In the genomic region with DNA sequence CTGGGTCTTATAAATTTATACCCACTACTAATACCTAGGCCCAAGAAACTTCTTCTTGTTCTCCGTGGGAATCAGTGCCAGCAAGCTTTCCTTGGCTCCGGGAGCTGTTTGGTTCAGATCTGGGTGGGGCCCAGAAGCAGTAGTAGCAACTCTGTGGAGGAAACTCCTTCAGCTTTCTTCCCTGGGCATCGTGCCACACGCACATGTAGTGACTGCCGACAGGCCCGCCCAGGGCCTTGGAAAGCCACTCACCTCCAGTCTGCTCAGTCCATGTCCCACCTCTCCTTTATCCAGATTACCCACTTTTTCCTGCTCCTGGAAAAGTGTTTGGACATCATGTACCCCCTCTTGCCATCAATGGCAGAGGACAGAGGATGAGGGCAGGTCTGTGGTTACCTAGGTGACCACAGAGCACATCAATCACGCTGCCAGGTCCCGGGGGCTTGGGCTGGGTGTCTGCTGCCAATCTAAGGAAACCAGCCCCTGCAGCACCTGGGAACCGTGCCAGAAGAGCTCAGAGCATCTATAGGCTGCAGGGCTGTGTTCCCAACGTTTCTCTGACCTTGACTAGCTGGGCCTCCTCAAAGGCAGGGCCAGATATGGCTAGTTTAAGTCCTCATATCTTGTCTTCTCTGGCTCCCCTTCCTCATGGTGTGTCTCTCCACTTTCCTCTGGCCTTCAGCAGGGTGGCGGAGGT, we compare ENCODE assay signal across 9 mouse cellular contexts.
DNase-seq lines count a peak whose midpoint lies in the region; ATAC-seq lines count a peak whose summit lies in the region.
"Had no signal": no experiment of that assay in that cellular context is flagged by ENCODE, and none has a peak within 500 bp of the region (broad histone marks: within the 10 kb centered on the region; RNA-seq: fewer than 3 reads in every experiment).

No protein-coding gene starts in this region.

- H3K4me1 ChIP-seq in heart, embryonic 14.5 days (ENCODE audit: control insufficient read depth in 2 of 2, insufficient read depth in 2 of 2, low read length in 2 of 2): peaks cover 25 to 35% of the 10 kb centered on the region in 2 experiments
- H3K4me1 ChIP-seq in lung, embryonic 16.5 days (replicated peaks; ENCODE audit: control insufficient read depth, insufficient read depth, low read length): peaks cover 25% of the 10 kb centered on the region

- no peaks in the 10 kb centered on the region for H3K36me3 ChIP-seq in heart, embryonic 14.5 days (ENCODE audit: control insufficient read depth, insufficient read depth, low read length)
- H3K36me3 ChIP-seq in lung, embryonic 16.5 days (ENCODE audit: control insufficient read depth, insufficient read depth, low read length): no peaks in the 10 kb centered on the region
- H3K36me3 ChIP-seq: liver, embryonic 13.5 days had no signal

- H3K27ac ChIP-seq in heart, embryonic 14.5 days (replicated peaks in 1 of 2; ENCODE audit: control insufficient read depth in 1 of 2, insufficient read depth in 1 of 2, low read depth in 2 of 2, low read length in 2 of 2): peak overlapping the region; percentile 87 to 89
- peak overlapping the region; percentile 72 for H3K27ac ChIP-seq in lung, embryonic 16.5 days (ENCODE audit: low read length)
- H3K27ac ChIP-seq: liver, embryonic 13.5 days had no signal

- H3K4me2 ChIP-seq in heart, embryonic 14.5 days (ENCODE audit: low read length): peak overlapping the region; percentile 9; the same call in 1 of the 2 replicates
- H3K4me2 ChIP-seq in lung, embryonic 16.5 days (ENCODE audit: low read depth, low read length): no peak overlapping the region
- H3K4me2 ChIP-seq: liver, embryonic 13.5 days had no signal

- H3K4me3 ChIP-seq in heart, embryonic 14.5 days (ENCODE audit: control insufficient read depth in 1 of 2, insufficient read depth in 1 of 2, low read depth in 1 of 2, low read length in 2 of 2): no peak overlapping the region
- H3K4me3 ChIP-seq in lung, embryonic 16.5 days (ENCODE audit: low read length): no peak overlapping the region
- H3K4me3 ChIP-seq: liver, embryonic 13.5 days had no signal

- peak; percentile 71 for ATAC-seq in heart, embryonic 14.5 days (ENCODE audit: insufficient number of reproducible peaks, insufficient read depth, low FRiP score, low read depth)
- peak; percentile 94 for ATAC-seq in lung, embryonic 16.5 days (ENCODE audit: low read depth)

- no peaks in the 10 kb centered on the region for H3K9me3 ChIP-seq in heart, embryonic 14.5 days (ENCODE audit: control insufficient read depth, low read length)
- H3K9me3 ChIP-seq in lung, embryonic 16.5 days (ENCODE audit: control insufficient read depth, low read length): no peaks in the 10 kb centered on the region
- H3K9me3 ChIP-seq: liver, embryonic 13.5 days had no signal

- 29% methylated on average over 11 of the region's 11 CpGs for WGBS in heart, embryonic 14.5 days
- WGBS in lung, embryonic 16.5 days: 32% methylated on average over 11 of the region's 11 CpGs

- peak; percentile 96 for DNase-seq in heart, adult 11 months
- DNase-seq in heart, adult 8-10 months (ENCODE audit: low spot score): no peak
- peak; percentile 42 for DNase-seq in NIH3T3 (ENCODE audit: low read depth)
- DNase-seq in layer of hippocampus, postnatal 25 days (ENCODE audit: extremely low spot score in 1 of 2, low spot score in 1 of 2): no peak
- DNase-seq in B cell, adult 2 months: no peak
- no peak for DNase-seq in cerebellum, adult 11-12 months
- DNase-seq: liver, embryonic 13.5 days had no signal

- no peaks in the 10 kb centered on the region for H3K27me3 ChIP-seq in heart, embryonic 14.5 days (ENCODE audit: control insufficient read depth, insufficient read depth, low read length)
- H3K27me3 ChIP-seq in lung, embryonic 16.5 days (ENCODE audit: control insufficient read depth, insufficient read depth, low read depth, low read length): no peaks in the 10 kb centered on the region
- H3K27me3 ChIP-seq: liver, embryonic 13.5 days had no signal

- H3K9ac ChIP-seq in heart, embryonic 14.5 days (ENCODE audit: low read length): peak overlapping the region; percentile 42; the same call in 1 of the 2 replicates
- H3K9ac ChIP-seq in lung, embryonic 16.5 days (ENCODE audit: low read length): no peak overlapping the region
- H3K9ac ChIP-seq: liver, embryonic 13.5 days had no signal

Comparison
In these comparisons a context has a peak if more than half of its experiments do, and no peak if none do; other contexts are left out.
1. DNase-seq: peak in heart, adult 11 months (single experiment) and NIH3T3 (single experiment); none in heart, adult 8-10 months (single experiment), layer of hippocampus, postnatal 25 days (0 of 2), B cell, adult 2 months (0 of 2) and cerebellum, adult 11-12 months (single experiment).